Mouse (Mus musculus): ENCODE results near the gene Tcte3. TPM values are rescaled to one million over a fixed set of nuclear protein-coding genes. Genes with fewer than 3 reads are reported as not detected.
"Not testable (repeated sequence)": the region's sequence is repeated elsewhere in the genome, so short reads cannot be mapped to it uniquely, and the experiment has no call there.

Tcte3 gene
- polyA plus RNA-seq, 1 experiment from 2014 or later = not detected

DNA sequence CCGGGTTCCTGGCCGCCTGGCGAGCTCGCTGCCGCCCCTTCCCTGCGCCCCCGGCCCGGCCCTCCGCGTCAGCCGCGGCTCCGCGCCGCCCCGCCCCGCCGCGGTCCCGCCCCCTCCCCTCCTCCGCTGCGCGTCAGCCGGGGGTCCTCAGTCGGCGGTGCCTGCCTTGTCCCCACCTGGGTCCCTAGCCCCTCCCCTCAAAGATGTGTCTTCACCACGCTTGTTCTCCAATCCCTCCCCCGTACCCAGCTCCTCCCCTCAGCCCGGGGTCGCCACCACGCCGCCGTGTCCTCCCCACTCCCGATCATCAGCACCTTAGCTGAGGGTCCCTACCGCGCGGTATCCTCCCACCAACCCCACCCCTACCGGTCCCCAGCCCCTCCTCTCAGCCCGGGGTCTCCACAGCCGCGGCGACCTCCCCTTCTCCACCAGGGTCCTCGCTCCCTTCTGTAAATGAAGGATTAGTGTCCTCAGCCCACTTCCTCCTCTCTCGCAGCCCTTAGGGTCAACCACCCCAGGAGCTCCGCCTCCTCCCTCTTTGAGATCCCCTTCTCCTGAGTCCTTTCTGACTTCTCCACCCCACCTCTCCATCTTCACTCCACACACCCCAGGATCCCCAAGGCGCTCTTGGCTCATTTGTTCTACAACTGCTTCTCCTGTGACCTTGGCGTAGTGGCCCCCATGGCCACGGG is 16.6 kb downstream of the Tcte3 start:
- not testable (repeated sequence) for H3K9ac ChIP-seq; H3K27ac ChIP-seq (ENCODE audit: low read depth); H3K4me1 ChIP-seq (ENCODE audit: insufficient read depth); H3K36me3 ChIP-seq (ENCODE audit: insufficient read depth); H3K27me3 ChIP-seq (ENCODE audit: insufficient read depth, low read length); H3K9me3 ChIP-seq (ENCODE audit: low read depth, low read length); DNase-seq; H3K4me2 ChIP-seq; H3K4me3 ChIP-seq (ENCODE audit: low read depth, low read length)
- WGBS = no CpG with 5 or more reads among the region's 48 CpGs
- peak; percentile 85 for ATAC-seq (ENCODE audit: insufficient read depth)

GRCm38 (mm10) chr17:15023878-15024492 is 17.3 kb downstream of the Tcte3 start:
- not testable (repeated sequence) for H3K9ac ChIP-seq; H3K4me1 ChIP-seq (ENCODE audit: insufficient read depth); H3K4me2 ChIP-seq; DNase-seq; H3K9me3 ChIP-seq (ENCODE audit: low read depth, low read length); H3K27ac ChIP-seq (ENCODE audit: low read depth); H3K4me3 ChIP-seq (ENCODE audit: low read depth, low read length); H3K27me3 ChIP-seq (ENCODE audit: insufficient read depth, low read length); H3K36me3 ChIP-seq (ENCODE audit: insufficient read depth)
- ATAC-seq (ENCODE audit: insufficient read depth) = peak; percentile 77
- no CpG with 5 or more reads among the region's 97 CpGs for WGBS

DNA sequence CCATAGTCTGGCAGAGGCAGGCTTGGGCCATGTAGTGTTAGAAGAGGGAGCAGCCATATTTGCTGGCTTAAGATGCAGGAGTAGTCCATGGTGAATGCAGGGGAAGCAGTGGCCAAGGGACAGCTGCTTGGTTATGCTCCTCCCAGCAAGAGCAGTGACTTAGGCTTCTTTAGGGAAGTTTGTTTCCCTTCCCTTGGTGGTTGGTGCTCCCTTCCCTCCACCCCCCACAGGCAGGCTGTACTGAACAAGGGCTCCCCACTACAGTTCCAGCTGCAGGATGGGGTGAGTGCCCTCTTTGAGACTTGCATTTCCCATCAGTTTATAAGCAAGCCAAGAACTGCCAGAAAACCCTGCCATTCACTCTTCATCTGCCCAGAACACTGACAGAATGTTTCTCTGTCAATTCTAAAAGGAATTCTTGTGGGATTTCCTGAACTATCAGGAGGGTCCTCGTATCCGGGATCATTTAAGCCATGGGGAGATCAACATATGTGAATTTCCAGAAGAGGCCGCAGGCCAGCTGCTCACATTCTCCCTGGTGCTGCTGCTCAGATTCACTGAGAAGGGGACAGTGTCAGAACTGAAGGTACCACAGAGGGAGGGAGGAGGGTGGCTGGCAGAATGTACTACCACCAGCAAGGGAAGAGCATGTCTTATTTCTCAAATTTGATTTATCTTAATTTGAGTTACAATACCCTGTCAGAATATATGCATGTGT is 19.6 kb downstream of the Tcte3 start:
- 91% methylated on average over 3 of the region's 3 CpGs for WGBS
- not testable (repeated sequence) for H3K4me1 ChIP-seq (ENCODE audit: insufficient read depth); H3K4me3 ChIP-seq (ENCODE audit: low read depth, low read length); H3K9ac ChIP-seq; ATAC-seq (ENCODE audit: insufficient read depth); H3K9me3 ChIP-seq (ENCODE audit: low read depth, low read length); H3K27ac ChIP-seq (ENCODE audit: low read depth); H3K27me3 ChIP-seq (ENCODE audit: insufficient read depth, low read length); DNase-seq; H3K36me3 ChIP-seq (ENCODE audit: insufficient read depth); H3K4me2 ChIP-seq

DNA sequence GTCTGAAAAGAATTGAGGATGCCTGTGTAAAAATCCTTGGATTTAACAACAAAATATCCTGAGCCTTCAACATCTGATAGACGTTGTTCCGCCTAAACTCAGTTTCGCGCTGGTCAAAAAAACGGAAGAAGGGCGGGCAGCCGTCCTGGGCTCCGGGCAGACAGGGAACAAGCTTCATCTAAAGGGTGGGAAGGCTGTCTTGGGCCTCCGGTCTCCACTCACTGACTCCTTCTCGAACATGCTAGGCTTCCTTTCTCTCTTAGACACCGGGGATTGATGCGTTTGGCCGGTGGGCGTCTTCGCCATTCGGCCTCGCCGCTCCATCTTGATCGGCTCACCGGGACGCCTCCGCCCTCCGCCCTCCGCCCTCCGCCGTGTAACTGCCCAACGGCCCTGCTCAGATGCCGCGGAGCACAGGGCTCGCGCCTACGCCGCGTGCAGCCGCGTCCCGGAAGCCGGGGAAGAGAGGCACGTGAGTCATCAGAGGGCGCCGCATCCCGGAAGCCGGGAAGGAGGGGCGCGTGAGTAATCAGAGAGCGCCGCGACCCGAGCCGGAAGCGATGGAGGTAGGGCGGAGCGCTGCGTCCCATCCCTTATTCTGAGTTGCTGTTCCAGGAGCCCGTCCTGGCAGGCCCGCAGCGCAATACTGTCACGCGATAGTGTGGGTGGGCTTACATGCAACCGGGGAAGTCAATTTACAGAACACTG is 31.4 kb downstream of the Tcte3 start, which contains the start of gene Gm3435:
Gene Gm3435 (plus strand): TSS at position 471 of the 708 bp plus-strand sequence.
- not testable (repeated sequence) for H3K4me1 ChIP-seq (ENCODE audit: insufficient read depth); H3K9me3 ChIP-seq (ENCODE audit: low read depth, low read length); H3K9ac ChIP-seq; H3K27me3 ChIP-seq (ENCODE audit: insufficient read depth, low read length); H3K36me3 ChIP-seq (ENCODE audit: insufficient read depth); DNase-seq; H3K4me2 ChIP-seq; H3K27ac ChIP-seq (ENCODE audit: low read depth); H3K4me3 ChIP-seq (ENCODE audit: low read depth, low read length)
- no CpG with 5 or more reads among the region's 60 CpGs for WGBS
- peak; percentile 98 for ATAC-seq (ENCODE audit: insufficient read depth)

DNA sequence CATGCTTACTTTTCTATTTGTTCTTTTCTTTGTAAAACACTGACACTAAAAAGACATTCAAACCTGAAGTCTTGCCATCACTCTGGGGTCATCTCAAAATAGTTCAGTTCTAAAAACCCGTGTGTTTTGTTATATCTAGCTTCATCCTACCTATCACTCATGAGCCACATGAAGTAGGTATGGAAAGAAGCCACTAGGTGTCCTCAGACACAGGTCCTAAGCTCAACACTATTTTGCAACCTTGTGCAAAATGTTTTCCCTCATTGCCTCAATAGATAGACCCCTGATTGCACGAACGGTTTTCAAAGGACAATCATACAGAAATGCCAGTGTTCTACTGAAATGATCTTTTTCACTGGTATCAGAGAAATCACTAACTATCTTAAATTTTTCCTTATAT is 32.2 kb downstream of the Tcte3 start:
- H3K4me1 ChIP-seq (ENCODE audit: insufficient read depth); H3K27ac ChIP-seq (ENCODE audit: low read depth); H3K9me3 ChIP-seq (ENCODE audit: low read depth, low read length); DNase-seq; H3K36me3 ChIP-seq (ENCODE audit: insufficient read depth); H3K27me3 ChIP-seq (ENCODE audit: insufficient read depth, low read length); H3K9ac ChIP-seq; H3K4me3 ChIP-seq (ENCODE audit: low read depth, low read length); H3K4me2 ChIP-seq; ATAC-seq (ENCODE audit: insufficient read depth): not testable (repeated sequence)
- no CpG with 5 or more reads among the region's 3 CpGs for WGBS

DNA sequence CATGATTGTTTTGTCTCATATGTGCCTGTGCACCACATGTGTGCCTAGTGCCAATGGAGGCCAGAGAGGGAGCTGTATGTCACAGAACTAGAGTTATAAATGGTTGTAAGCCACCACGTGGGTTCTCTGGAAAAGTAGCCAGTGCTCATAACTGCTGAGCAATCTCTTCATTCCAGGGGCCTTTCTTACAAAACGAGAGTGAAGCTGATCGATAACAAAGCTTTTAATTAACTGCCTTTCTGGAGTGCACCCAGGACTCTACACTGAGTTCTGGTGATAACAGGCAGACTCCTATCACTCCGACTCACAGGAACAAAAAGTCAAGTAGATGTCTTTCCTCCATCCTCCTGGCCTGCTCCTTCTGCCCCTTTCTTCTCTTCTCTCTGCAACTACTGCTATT is 41.2 kb downstream of the Tcte3 start:
- not testable (repeated sequence) for H3K36me3 ChIP-seq (ENCODE audit: insufficient read depth); H3K9ac ChIP-seq; ATAC-seq (ENCODE audit: insufficient read depth); H3K4me3 ChIP-seq (ENCODE audit: low read depth, low read length); H3K4me1 ChIP-seq (ENCODE audit: insufficient read depth); H3K4me2 ChIP-seq; H3K27me3 ChIP-seq (ENCODE audit: insufficient read depth, low read length); DNase-seq; H3K9me3 ChIP-seq (ENCODE audit: low read depth, low read length); H3K27ac ChIP-seq (ENCODE audit: low read depth)
- WGBS = no CpG with 5 or more reads among the region's 4 CpGs

DNA sequence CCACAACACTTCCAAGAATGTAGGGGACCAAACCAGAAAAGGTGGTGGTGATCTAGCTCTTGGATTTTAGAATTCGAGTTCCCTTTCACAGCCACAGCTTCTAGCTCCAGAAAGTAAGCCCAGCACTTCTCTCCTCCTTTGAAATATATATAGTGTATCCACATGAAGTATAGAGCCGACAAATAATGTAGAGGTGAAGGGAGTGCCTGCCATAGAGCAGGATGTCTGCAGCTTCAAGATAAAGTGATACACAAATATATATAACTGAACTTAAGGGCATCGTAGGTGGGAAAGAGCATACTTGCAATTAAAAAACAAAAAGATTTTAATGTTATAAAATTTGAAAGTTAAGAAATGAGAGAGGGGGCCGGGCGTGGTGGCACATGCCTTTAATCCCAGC is 47.1 kb downstream of the Tcte3 start:
- not testable (repeated sequence) for H3K4me2 ChIP-seq; H3K4me1 ChIP-seq (ENCODE audit: insufficient read depth); DNase-seq; H3K27ac ChIP-seq (ENCODE audit: low read depth); H3K27me3 ChIP-seq (ENCODE audit: insufficient read depth, low read length); H3K9me3 ChIP-seq (ENCODE audit: low read depth, low read length); H3K36me3 ChIP-seq (ENCODE audit: insufficient read depth); H3K9ac ChIP-seq; H3K4me3 ChIP-seq (ENCODE audit: low read depth, low read length); ATAC-seq (ENCODE audit: insufficient read depth)
- no CpG with 5 or more reads among the region's 5 CpGs for WGBS

DNA sequence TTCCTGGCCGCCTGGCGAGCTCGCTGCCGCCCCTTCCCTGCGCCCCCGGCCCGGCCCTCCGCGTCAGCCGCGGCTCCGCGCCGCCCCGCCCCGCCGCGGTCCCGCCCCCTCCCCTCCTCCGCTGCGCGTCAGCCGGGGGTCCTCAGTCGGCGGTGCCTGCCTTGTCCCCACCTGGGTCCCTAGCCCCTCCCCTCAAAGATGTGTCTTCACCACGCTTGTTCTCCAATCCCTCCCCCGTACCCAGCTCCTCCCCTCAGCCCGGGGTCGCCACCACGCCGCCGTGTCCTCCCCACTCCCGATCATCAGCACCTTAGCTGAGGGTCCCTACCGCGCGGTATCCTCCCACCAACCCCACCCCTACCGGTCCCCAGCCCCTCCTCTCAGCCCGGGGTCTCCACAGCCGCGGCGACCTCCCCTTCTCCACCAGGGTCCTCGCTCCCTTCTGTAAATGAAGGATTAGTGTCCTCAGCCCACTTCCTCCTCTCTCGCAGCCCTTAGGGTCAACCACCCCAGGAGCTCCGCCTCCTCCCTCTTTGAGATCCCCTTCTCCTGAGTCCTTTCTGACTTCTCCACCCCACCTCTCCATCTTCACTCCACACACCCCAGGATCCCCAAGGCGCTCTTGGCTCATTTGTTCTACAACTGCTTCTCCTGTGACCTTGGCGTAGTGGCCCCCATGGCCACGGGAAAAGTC is 48.0 kb downstream of the Tcte3 start:
- no CpG with 5 or more reads among the region's 47 CpGs for WGBS

GRCm38 (mm10) chr17:14992522-14993138 is 48.7 kb downstream of the Tcte3 start:
- H3K9ac ChIP-seq; H3K27me3 ChIP-seq (ENCODE audit: insufficient read depth, low read length); H3K36me3 ChIP-seq (ENCODE audit: insufficient read depth); DNase-seq; H3K9me3 ChIP-seq (ENCODE audit: low read depth, low read length); H3K4me2 ChIP-seq; H3K4me1 ChIP-seq (ENCODE audit: insufficient read depth); H3K4me3 ChIP-seq (ENCODE audit: low read depth, low read length); H3K27ac ChIP-seq (ENCODE audit: low read depth): not testable (repeated sequence)
- WGBS = no CpG with 5 or more reads among the region's 98 CpGs
- peak; percentile 78 for ATAC-seq (ENCODE audit: insufficient read depth)

More for the DNA sequence above, 48.0 kb downstream of the Tcte3 start:
- not testable (repeated sequence) for H3K36me3 ChIP-seq (ENCODE audit: insufficient read depth); H3K27ac ChIP-seq (ENCODE audit: low read depth); H3K4me3 ChIP-seq (ENCODE audit: low read depth, low read length); DNase-seq; H3K4me1 ChIP-seq (ENCODE audit: insufficient read depth); H3K9ac ChIP-seq; H3K4me2 ChIP-seq; H3K9me3 ChIP-seq (ENCODE audit: low read depth, low read length); H3K27me3 ChIP-seq (ENCODE audit: insufficient read depth, low read length)
- peak; percentile 84 for ATAC-seq (ENCODE audit: insufficient read depth)

Measured in lung, embryonic 14.5 days (tissue).